Mouse (Mus musculus) left cerebral cortex, postnatal 14 days (tissue): Measurements from ENCODE around the gene Ltf. TPM values are rescaled to one million over a fixed set of nuclear protein-coding genes. Genes with fewer than 3 reads are reported as not detected.

ENCODE experiments used
- DNase-seq, 2 experiments: peaks; one replicate each; pipeline ENCODE4 v3.0.0; 2021 to 2022; ENCODE audit warnings: low spot score in 2 of 2, mixed read lengths in 1 of 2
- intact Hi-C: fragments of 180-260 bp; cut with DNase I; formaldehyde crosslinking; loops from one replicate; pipeline ENCODE4 v1.15.1; 2025
- long read RNA-seq, 2 experiments: library from polyadenylated mRNA; stranded (forward); transcript quantifications; one replicate each; pipeline ENCODE4 v2.0.0; 2021
- total RNA-seq, 2 experiments: library from RNA; stranded (reverse); gene quantifications; 2 replicates each; pipeline ENCODE4 v1.2.3; 2021

Ltf gene
- total RNA-seq, result 1 to 10 TPM in 1 of 2 experiments, not detected in 1; 1.0 TPM
- long read RNA-seq, experiment 1, partial matches to known transcripts, result 0 of 1 reads
- long read RNA-seq, experiment 1, other reads (novel, unspliced or antisense), result 0 of 1 reads
- long read RNA-seq, experiment 2, partial matches to known transcripts, result 0 of 1 reads
- long read RNA-seq, experiment 2, other reads (novel, unspliced or antisense), result 0 of 1 reads

- intact Hi-C loops, result no loop called here
- no peak for DNase-seq
These were observed at the start of gene Ltf for GRCm38 (mm10) chr9:111019022-111019421. Gene Ltf, plus strand, starts transcription at chr9:111019271.

- intact Hi-C loops, result no loop called here
- no peak for DNase-seq
These were observed 39.7 kb upstream of the Ltf start for GRCm38 (mm10) chr9:110979411-110979810.

GRCm38 (mm10) chr9:110982351-110982750 is 36.7 kb upstream of the Ltf start:
- intact Hi-C loops, result no loop called here
- no peak for DNase-seq

- intact Hi-C loops, result no loop called here
- DNase-seq, result no peak
These were observed 35.0 kb upstream of the Ltf start for GRCm38 (mm10) chr9:110984096-110984495.

GRCm38 (mm10) chr9:110985541-110985940 is 33.5 kb upstream of the Ltf start:
- intact Hi-C loops, result no loop called here
- no peak for DNase-seq

- no peak for DNase-seq
- intact Hi-C loops, result no loop called here
These were observed 33.1 kb upstream of the Ltf start for GRCm38 (mm10) chr9:110985951-110986350.

- no peak for DNase-seq
- intact Hi-C loops, result no loop called here
These were observed 31.7 kb upstream of the Ltf start for GRCm38 (mm10) chr9:110987331-110987730.

- intact Hi-C loops, result no loop called here
- no peak for DNase-seq
These were observed 31.0 kb upstream of the Ltf start for GRCm38 (mm10) chr9:110988078-110988477.

- no peak for DNase-seq
- intact Hi-C loops, result no loop called here
These were observed 29.9 kb upstream of the Ltf start for GRCm38 (mm10) chr9:110989141-110989540.

- intact Hi-C loops, result no loop called here
- DNase-seq, result no peak
These were observed 29.5 kb upstream of the Ltf start for GRCm38 (mm10) chr9:110989543-110989942.

- intact Hi-C loops, result no loop called here
- no peak for DNase-seq
These were observed 28.9 kb upstream of the Ltf start, which contains the start of gene Rtp3 for GRCm38 (mm10) chr9:110990204-110990603. Gene Rtp3, minus strand, starts transcription at chr9:110990583.

GRCm38 (mm10) chr9:110993281-110993709 is 25.8 kb upstream of the Ltf start:
- intact Hi-C loops, result no loop called here
- DNase-seq, result no peak

GRCm38 (mm10) chr9:110994716-110995172 is 24.3 kb upstream of the Ltf start:
- intact Hi-C loops, result no loop called here
- peak; percentile 69 to 77 for DNase-seq

GRCm38 (mm10) chr9:110997245-110997644 is 21.8 kb upstream of the Ltf start:
- peak; percentile 82 to 85 for DNase-seq
- intact Hi-C loops, result loop anchor here (1.0 kb wide), 1 partner anchor 75 kb away; no protein-coding TSS in a partner anchor

GRCm38 (mm10) chr9:110999056-110999455 is 20.0 kb upstream of the Ltf start:
- DNase-seq, result no peak
- intact Hi-C loops, result no loop called here

GRCm38 (mm10) chr9:110999856-111000255 is 19.2 kb upstream of the Ltf start:
- no peak for DNase-seq
- intact Hi-C loops, result loop anchor here (10.0 kb wide), 1 partner anchor 245 kb away; no protein-coding TSS in a partner anchor

- DNase-seq, result no peak
- intact Hi-C loops, result loop anchor here (10.0 kb wide), 1 partner anchor 243 kb away; no protein-coding TSS in a partner anchor
These were observed 17.4 kb upstream of the Ltf start for GRCm38 (mm10) chr9:111001621-111002020.

GRCm38 (mm10) chr9:111003279-111003678 is 15.8 kb upstream of the Ltf start:
- no peak for DNase-seq
- intact Hi-C loops, result loop anchor here (10.0 kb wide), 1 partner anchor 242 kb away; no protein-coding TSS in a partner anchor

- intact Hi-C loops, result loop anchor here (10.0 kb wide), 1 partner anchor 238 kb away; no protein-coding TSS in a partner anchor
- no peak for DNase-seq
These were observed 12.5 kb upstream of the Ltf start for GRCm38 (mm10) chr9:111006544-111006943.

GRCm38 (mm10) chr9:111009763-111010162 is 9.3 kb upstream of the Ltf start:
- DNase-seq, result no peak
- intact Hi-C loops, result loop anchor here (10.0 kb wide), 1 partner anchor 235 kb away; no protein-coding TSS in a partner anchor

GRCm38 (mm10) chr9:111011550-111011949 is 7.5 kb upstream of the Ltf start:
- DNase-seq, result no peak
- intact Hi-C loops, result no loop called here
